Mouse (Mus musculus): Measurements from ENCODE around the gene Slc28a1. TPM values are rescaled to one million over a fixed set of nuclear protein-coding genes. Genes with fewer than 3 reads are reported as not detected.
A peak's percentile ranks its signal among the peaks of the same experiment; 100 is the strongest.
"Not testable (repeated sequence)": the region's sequence is repeated elsewhere in the genome, so short reads cannot be mapped to it uniquely, and the experiment has no call there.

Gene Slc28a1
- total RNA-seq, 2 experiments from 2014 or later = not detected

GRCm38 (mm10) chr7:81162345-81162744 is 47.7 kb downstream of the Slc28a1 start:
- DNase-seq (ENCODE audit: low spot score in 2 of 2) = peak; percentile 84 to 85

- no peak for DNase-seq (ENCODE audit: low spot score in 2 of 2)
Observed at GRCm38 (mm10) chr7:81164411-81164810, 49.8 kb downstream of the Slc28a1 start.

- peak in 1 of 2 experiments; percentile 40 for DNase-seq (ENCODE audit: low spot score in 2 of 2)
Observed at GRCm38 (mm10) chr7:81167124-81167523, 52.5 kb downstream of the Slc28a1 start.

GRCm38 (mm10) chr7:81169351-81169750 is 54.8 kb downstream of the Slc28a1 start:
- no peak for DNase-seq (ENCODE audit: low spot score in 2 of 2)

- DNase-seq (ENCODE audit: low spot score in 2 of 2) = no peak
Observed at GRCm38 (mm10) chr7:81173931-81174330, 59.3 kb downstream of the Slc28a1 start.

GRCm38 (mm10) chr7:81174654-81175053 is 60.1 kb downstream of the Slc28a1 start:
- no peak for DNase-seq (ENCODE audit: low spot score in 2 of 2)

- no peak for DNase-seq (ENCODE audit: low spot score in 2 of 2)
Observed at GRCm38 (mm10) chr7:81176187-81176769, 61.7 kb downstream of the Slc28a1 start.

GRCm38 (mm10) chr7:81179494-81179893 is 64.9 kb downstream of the Slc28a1 start:
- no peak for DNase-seq (ENCODE audit: low spot score in 2 of 2)

GRCm38 (mm10) chr7:81182492-81183175 is 68.0 kb downstream of the Slc28a1 start:
- DNase-seq (ENCODE audit: low spot score in 2 of 2) = no peak

GRCm38 (mm10) chr7:81183181-81183580 is 68.6 kb downstream of the Slc28a1 start:
- DNase-seq (ENCODE audit: low spot score in 2 of 2) = no peak

GRCm38 (mm10) chr7:81184136-81184535 is 69.5 kb downstream of the Slc28a1 start:
- DNase-seq (ENCODE audit: low spot score in 2 of 2) = no peak

GRCm38 (mm10) chr7:81184651-81185050 is 70.1 kb downstream of the Slc28a1 start:
- DNase-seq (ENCODE audit: low spot score in 2 of 2) = no peak

- DNase-seq (ENCODE audit: low spot score in 2 of 2) = not testable (repeated sequence)
Observed at GRCm38 (mm10) chr7:81186036-81186435, 71.4 kb downstream of the Slc28a1 start.

- DNase-seq (ENCODE audit: low spot score in 2 of 2) = no peak
Observed at GRCm38 (mm10) chr7:81189180-81189579, 74.6 kb downstream of the Slc28a1 start.

- no peak for DNase-seq (ENCODE audit: low spot score in 2 of 2)
Observed at GRCm38 (mm10) chr7:81195509-81195908, 80.9 kb downstream of the Slc28a1 start.

- DNase-seq (ENCODE audit: low spot score in 2 of 2) = no peak
Observed at GRCm38 (mm10) chr7:81196796-81197195, 82.2 kb downstream of the Slc28a1 start.

GRCm38 (mm10) chr7:81198538-81198937 is 83.9 kb downstream of the Slc28a1 start:
- DNase-seq (ENCODE audit: low spot score in 2 of 2) = no peak

- DNase-seq (ENCODE audit: low spot score in 2 of 2) = no peak
Observed at GRCm38 (mm10) chr7:81199109-81199508, 84.5 kb downstream of the Slc28a1 start.

- DNase-seq (ENCODE audit: low spot score in 2 of 2) = no peak
Observed at GRCm38 (mm10) chr7:81199757-81200156, 85.2 kb downstream of the Slc28a1 start.

- DNase-seq (ENCODE audit: low spot score in 2 of 2) = no peak
Observed at GRCm38 (mm10) chr7:81202389-81202788, 87.8 kb downstream of the Slc28a1 start.

- DNase-seq (ENCODE audit: low spot score in 2 of 2) = not testable (repeated sequence)
Observed at GRCm38 (mm10) chr7:81203576-81203975, 89.0 kb downstream of the Slc28a1 start.

- peak; percentile 49 to 65 for DNase-seq (ENCODE audit: low spot score in 2 of 2)
Observed at GRCm38 (mm10) chr7:81208944-81209343, 94.3 kb downstream of the Slc28a1 start.

Data from layer of hippocampus, postnatal 10 days (tissue).